Mouse (Mus musculus) brain, adult 10 weeks (tissue): ENCODE measurements around the gene Prg2. TPM values are rescaled to one million over a fixed set of nuclear protein-coding genes. Genes with fewer than 3 reads are reported as not detected.

Experiments used
- polyA plus RNA-seq: library from polyadenylated mRNA; stranded (reverse); fragments of 350-450 nt; fragmentation: Illumina TruSeq; extraction: RNeasy Lipid Tissue Mini Kit (QIAGEN cat#74804); gene quantifications from one replicate; pipeline ENCODE4 v1.2.3, GENCODE M21; 2015; ENCODE audit warnings: low read depth, low replicate concordance

Gene Prg2
- not detected for polyA plus RNA-seq

GRCm38 (mm10) chr2:84980188-84980587 is at the start of gene Prg2:
Prg2 (plus strand) TSS chr2:84980461.

GRCm38 (mm10) chr2:84936474-84937429 is 43.5 kb upstream of the Prg2 start, which contains the start of gene Slc43a3:
Slc43a3 (plus strand) TSS chr2:84936579.

GRCm38 (mm10) chr2:84987930-84988329 is 7.7 kb downstream of the Prg2 start, which contains the start of gene Prg3:
Prg3 (plus strand) TSS chr2:84988215.

Other genes with a start within 250 kb of the Prg2 start
- gene Ypel4, start 246.4 kb upstream of the Prg2 start, polyA plus RNA-seq, result 87.0 TPM
- gene Gm19426, start 236.8 kb upstream of the Prg2 start, polyA plus RNA-seq, result 0.74 TPM
- 9.7 TPM for gene Serping1, start 205.0 kb upstream of the Prg2 start, polyA plus RNA-seq
- gene Ube2l6, start 181.6 kb upstream of the Prg2 start, polyA plus RNA-seq, result 10.6 TPM
- not detected for gene Smtnl1, start 157.8 kb upstream of the Prg2 start, polyA plus RNA-seq
- 96.8 TPM for gene Timm10, start 153.5 kb upstream of the Prg2 start, polyA plus RNA-seq
- not detected for gene Slc43a1, start 141.6 kb upstream of the Prg2 start, polyA plus RNA-seq
- 36.4 TPM for gene Rtn4rl2, start 93.8 kb upstream of the Prg2 start, polyA plus RNA-seq
- gene Slc43a3, start 43.9 kb upstream of the Prg2 start, polyA plus RNA-seq, result 1.1 TPM
- not detected for gene Prg3, start 7.8 kb downstream of the Prg2 start, polyA plus RNA-seq
- 93.8 TPM for gene Ssrp1, start 56.8 kb downstream of the Prg2 start, polyA plus RNA-seq
- gene P2rx3, start 57.0 kb downstream of the Prg2 start, polyA plus RNA-seq, result 2.0 TPM
- 39.5 TPM for gene Tnks1bp1, start 67.6 kb downstream of the Prg2 start, polyA plus RNA-seq
- gene Aplnr, start 155.8 kb downstream of the Prg2 start, polyA plus RNA-seq, result 0.12 TPM
- gene Lrrc55, start 216.7 kb downstream of the Prg2 start, polyA plus RNA-seq, result 25.6 TPM